Mouse (Mus musculus): ENCODE measurements around the gene Ttc8. TPM values are rescaled to one million over a fixed set of nuclear protein-coding genes. Genes with fewer than 3 reads are reported as not detected.

The Ttc8 gene
- polyA plus RNA-seq, 1 experiment: 83.6 TPM

- peak; percentile 69 to 74 for DNase-seq (ENCODE audit: extremely low spot score in 1 of 2, low spot score in 1 of 2)
Observed at GRCm38 (mm10) chr12:99015870-99016269, 95.5 kb downstream of the Ttc8 start.

- no peak for DNase-seq (ENCODE audit: extremely low spot score in 1 of 2, low spot score in 1 of 2)
Observed at GRCm38 (mm10) chr12:99024430-99024960, 104.1 kb downstream of the Ttc8 start.

- DNase-seq (ENCODE audit: extremely low spot score in 1 of 2, low spot score in 1 of 2): no peak
Observed at GRCm38 (mm10) chr12:99026291-99026690, 105.9 kb downstream of the Ttc8 start.

- DNase-seq (ENCODE audit: extremely low spot score in 1 of 2, low spot score in 1 of 2): peak in 1 of 2 experiments; percentile 64
Observed at GRCm38 (mm10) chr12:99028665-99029064, 108.3 kb downstream of the Ttc8 start.

- no peak for DNase-seq (ENCODE audit: extremely low spot score in 1 of 2, low spot score in 1 of 2)
Observed at GRCm38 (mm10) chr12:99030022-99030421, 109.6 kb downstream of the Ttc8 start.

Other genes starting within 250 kb of the Ttc8 start
- gene Ptpn21, start 183.2 kb upstream of the Ttc8 start, polyA plus RNA-seq (2012; rRNA removed): 8.3 and 8.8 TPM in 2 replicates
- gene Zc3h14, start 173.6 kb upstream of the Ttc8 start, polyA plus RNA-seq (2012; rRNA removed): 104 and 118 TPM in 2 replicates
- 168 and 180 TPM in 2 replicates for gene Eml5, start 19.1 kb upstream of the Ttc8 start, polyA plus RNA-seq (2012; rRNA removed)

Measured in frontal cortex, adult 2 months (tissue).